Mouse (Mus musculus): ENCODE measurements around the gene Nab2. TPM values are rescaled to one million over a fixed set of nuclear protein-coding genes. Genes with fewer than 3 reads are reported as not detected.

Nab2 gene
- polyA plus RNA-seq, 1 experiment from 2014 or later, result 0.79 TPM

DNA sequence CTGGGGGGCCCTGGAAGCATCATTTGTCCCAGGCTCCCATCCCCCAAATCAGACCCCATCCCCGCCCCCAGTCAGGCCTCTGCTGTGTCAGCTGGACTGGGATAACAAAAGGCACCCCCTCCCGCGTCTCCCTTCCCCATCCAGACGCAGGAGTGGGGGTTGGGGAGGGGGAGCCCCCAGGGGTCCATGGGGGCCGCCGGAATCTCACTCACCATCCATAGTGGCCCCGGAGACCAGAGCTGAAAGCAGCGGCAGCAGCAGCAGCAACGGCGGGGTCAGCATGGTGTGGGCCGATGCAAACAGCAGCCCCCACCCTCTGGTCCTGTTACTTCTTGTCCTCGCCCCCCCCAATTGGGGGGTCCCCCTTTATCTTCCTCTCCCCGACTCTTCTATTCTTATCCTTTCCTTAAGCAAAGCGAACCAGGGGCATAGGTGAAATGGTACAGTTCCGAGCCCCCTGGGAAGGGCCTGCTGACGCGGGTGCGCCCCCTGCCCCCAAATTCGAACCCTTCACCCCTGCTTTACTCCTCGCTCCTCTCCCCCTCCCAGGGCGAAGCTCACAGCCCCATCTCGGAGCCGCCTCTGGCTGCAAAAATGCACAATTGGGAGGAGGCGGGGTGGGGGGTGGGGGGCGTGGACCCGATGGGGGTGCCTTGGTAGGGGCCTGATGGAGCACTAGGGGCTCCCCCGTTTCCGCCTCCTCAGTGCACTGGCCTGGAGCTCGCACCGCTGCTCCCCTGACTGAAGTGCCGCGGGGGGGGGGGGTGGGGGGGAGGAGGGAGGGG, 47.8 kb downstream of the Nab2 start, which contains the start of gene Lrp1:
Gene Lrp1 (minus strand): TSS at position 743 of the 785 bp plus-strand sequence.
- peak within 1 kb of the TSS; percentile 97 for H3K9ac ChIP-seq (replicated peaks; ENCODE audit: low read depth, low read length)
- H3K36me3 ChIP-seq (ENCODE audit: control insufficient read depth, insufficient read depth, low read length), result no peaks in the 10 kb centered on the region
- H3K9me3 ChIP-seq (ENCODE audit: control insufficient read depth, low read length), result no peaks in the 10 kb centered on the region
- WGBS, result under 1% methylated on average over 26 of the region's 32 CpGs
- peak within 1 kb of the TSS; percentile 91 for H3K4me2 ChIP-seq (ENCODE audit: low read depth, low read length)
- peak; percentile 82 for ATAC-seq (ENCODE audit: low read depth)
- peak within 1 kb of the TSS; percentile 88 for H3K4me3 ChIP-seq (ENCODE audit: low read depth, low read length)
- peaks cover 38% of the 10 kb centered on the region for H3K4me1 ChIP-seq (ENCODE audit: control insufficient read depth, insufficient read depth, low read length)
- H3K27ac ChIP-seq (ENCODE audit: low read depth, low read length), result peak within 1 kb of the TSS; percentile 91
- H3K27me3 ChIP-seq (ENCODE audit: control insufficient read depth, insufficient read depth, low read length), result no peaks in the 10 kb centered on the region

DNA sequence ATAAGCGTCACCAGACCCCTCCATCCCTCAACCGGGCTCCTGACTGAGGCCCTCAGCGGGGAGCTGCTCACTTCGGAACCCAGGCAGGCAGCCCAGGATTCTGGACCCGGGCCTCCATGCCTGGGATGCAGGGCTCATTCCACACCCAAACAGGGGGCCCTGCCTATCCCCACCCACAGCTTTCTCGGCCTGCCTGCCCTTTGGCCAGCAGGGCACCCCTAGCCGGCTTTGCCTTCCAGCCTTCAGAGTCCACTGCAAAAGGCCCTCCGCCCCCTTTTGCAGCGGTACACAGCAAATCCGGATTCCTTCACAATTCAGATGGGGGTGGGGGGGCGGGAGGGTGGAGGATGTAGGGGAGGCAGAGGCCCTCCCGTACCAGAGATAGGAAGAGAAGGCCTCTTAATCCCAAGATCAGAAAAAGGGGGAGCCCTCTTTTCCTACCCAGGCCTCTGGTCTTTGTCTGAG, 48.4 kb downstream of the Nab2 start:
- Histone ChIP-seq H3K27ac (ENCODE audit: low read depth, low read length) (peak overlapping the region; percentile 91), H3K4me2 (ENCODE audit: low read depth, low read length) (peak overlapping the region; percentile 91), H3K36me3 (ENCODE audit: control insufficient read depth, insufficient read depth, low read length) (no peaks in the 10 kb centered on the region), H3K9ac (replicated peaks; ENCODE audit: low read depth, low read length) (peak overlapping the region; percentile 97), H3K4me3 (ENCODE audit: low read depth, low read length) (peak overlapping the region; percentile 88), H3K4me1 (ENCODE audit: control insufficient read depth, insufficient read depth, low read length) (peaks cover 44% of the 10 kb centered on the region), H3K9me3 (ENCODE audit: control insufficient read depth, low read length) (no peaks in the 10 kb centered on the region), H3K27me3 (ENCODE audit: control insufficient read depth, insufficient read depth, low read length) (no peaks in the 10 kb centered on the region)
- 0 out of 2 replicates have a peak, but pooled peaks have one; percentile 1 for ATAC-seq (ENCODE audit: low read depth)
- WGBS, result 1% methylated on average over 12 of the region's 12 CpGs

DNA sequence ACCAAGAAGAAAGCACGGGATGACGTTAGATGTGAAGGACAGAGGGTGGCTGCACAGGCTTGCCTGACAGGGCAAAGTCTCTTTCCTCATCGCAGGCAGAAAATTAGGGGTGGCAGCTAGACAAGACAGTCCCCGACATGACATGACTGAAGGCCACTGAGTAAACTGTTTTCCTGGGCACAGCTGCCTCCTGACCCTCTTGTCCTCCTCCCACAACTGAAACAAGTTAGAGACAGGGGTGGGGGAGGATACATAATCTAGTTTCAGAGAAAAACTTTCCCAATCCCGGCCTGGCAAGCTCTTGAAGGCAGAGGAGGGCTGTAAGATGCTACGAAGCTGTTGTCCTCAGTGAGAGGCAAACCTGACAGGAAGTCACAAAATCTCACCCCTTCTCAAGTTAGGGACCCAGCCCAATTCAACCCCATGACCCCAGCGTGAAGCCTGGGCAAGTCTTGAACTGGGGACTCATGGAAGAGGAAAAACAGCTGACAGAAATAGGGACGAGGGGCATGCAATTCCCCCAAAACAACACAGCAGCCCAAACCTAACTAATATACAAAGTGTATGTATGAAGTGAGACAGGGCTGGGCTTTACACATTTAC, 49.1 kb downstream of the Nab2 start:
- no peaks in the 10 kb centered on the region for H3K36me3 ChIP-seq (ENCODE audit: control insufficient read depth, insufficient read depth, low read length)
- H3K9ac ChIP-seq (replicated peaks; ENCODE audit: low read depth, low read length), result peak overlapping the region; percentile 97
- peak overlapping the region; percentile 91 for H3K27ac ChIP-seq (ENCODE audit: low read depth, low read length)
- H3K9me3 ChIP-seq (ENCODE audit: control insufficient read depth, low read length), result no peaks in the 10 kb centered on the region
- no peak for ATAC-seq (ENCODE audit: low read depth)
- H3K4me3 ChIP-seq (ENCODE audit: low read depth, low read length), result peak overlapping the region; percentile 88
- 34% methylated on average over 8 of the region's 8 CpGs for WGBS
- H3K4me1 ChIP-seq (ENCODE audit: control insufficient read depth, insufficient read depth, low read length), result peaks cover 51% of the 10 kb centered on the region
- H3K4me2 ChIP-seq (ENCODE audit: low read depth, low read length), result peak overlapping the region; percentile 91
- H3K27me3 ChIP-seq (ENCODE audit: control insufficient read depth, insufficient read depth, low read length), result no peaks in the 10 kb centered on the region

DNA sequence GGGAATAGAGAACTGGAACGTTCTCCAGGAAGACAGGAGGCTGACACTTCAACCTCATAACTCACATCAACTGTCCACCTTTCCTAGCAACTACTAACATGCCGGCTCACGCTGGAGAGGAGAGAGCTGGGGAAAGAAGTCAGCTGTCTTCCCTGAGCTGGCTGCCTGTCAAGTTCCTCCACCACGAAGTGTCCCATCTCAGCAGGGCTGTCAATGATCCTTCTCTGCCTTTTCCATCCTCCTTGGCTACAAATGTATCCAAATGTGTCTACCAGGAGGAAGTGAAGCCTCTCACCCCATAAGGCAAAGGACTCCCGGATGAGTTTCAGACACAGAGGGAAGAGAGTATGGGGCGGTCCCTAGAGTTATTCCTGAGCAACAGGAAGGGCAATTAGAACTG, 50.2 kb downstream of the Nab2 start:
- Histone ChIP-seq H3K4me2 (ENCODE audit: low read depth, low read length) (peak overlapping the region; percentile 91), H3K4me3 (ENCODE audit: low read depth, low read length) (0 out of 2 replicates have a peak overlapping the region, but pooled peaks have one; percentile 88), H3K4me1 (ENCODE audit: control insufficient read depth, insufficient read depth, low read length) (peaks cover 56% of the 10 kb centered on the region), H3K36me3 (ENCODE audit: control insufficient read depth, insufficient read depth, low read length) (no peaks in the 10 kb centered on the region), H3K27ac (ENCODE audit: low read depth, low read length) (no peak overlapping the region), H3K27me3 (ENCODE audit: control insufficient read depth, insufficient read depth, low read length) (no peaks in the 10 kb centered on the region), H3K9me3 (ENCODE audit: control insufficient read depth, low read length) (no peaks in the 10 kb centered on the region), H3K9ac (replicated peaks; ENCODE audit: low read depth, low read length) (no peak overlapping the region)
- WGBS, result 46% methylated on average over 6 of the region's 6 CpGs
- ATAC-seq (ENCODE audit: low read depth), result no peak

DNA sequence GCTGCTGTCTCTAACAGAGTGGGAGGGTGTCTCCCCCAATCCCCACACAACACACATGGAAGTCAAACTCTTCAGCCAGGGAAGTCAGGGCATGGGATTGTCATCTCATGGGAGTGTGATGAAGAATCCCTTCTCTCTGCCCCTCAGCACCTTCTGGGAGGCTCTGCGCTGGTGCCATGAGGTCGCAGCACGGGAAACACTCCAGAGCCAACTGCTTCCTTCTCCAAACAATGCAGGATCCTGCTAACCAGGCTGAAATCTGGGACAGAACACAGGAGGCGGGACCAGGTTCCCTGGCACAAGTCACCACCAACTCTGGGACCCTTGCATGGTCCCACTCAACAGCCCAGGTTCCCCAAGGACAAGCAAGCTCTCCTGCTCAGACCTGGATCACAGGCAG, 51.1 kb downstream of the Nab2 start:
- no peaks in the 10 kb centered on the region for H3K27me3 ChIP-seq (ENCODE audit: control insufficient read depth, insufficient read depth, low read length)
- H3K27ac ChIP-seq (ENCODE audit: low read depth, low read length), result no peak overlapping the region
- WGBS, result 64% methylated on average over 4 of the region's 4 CpGs
- H3K4me3 ChIP-seq (ENCODE audit: low read depth, low read length), result no peak overlapping the region
- peaks cover 4% of the 10 kb centered on the region for H3K36me3 ChIP-seq (ENCODE audit: control insufficient read depth, insufficient read depth, low read length)
- H3K4me2 ChIP-seq (ENCODE audit: low read depth, low read length), result peak overlapping the region; percentile 91; the same call in 1 of the 2 replicates
- H3K9me3 ChIP-seq (ENCODE audit: control insufficient read depth, low read length), result no peaks in the 10 kb centered on the region
- H3K4me1 ChIP-seq (ENCODE audit: control insufficient read depth, insufficient read depth, low read length), result peaks cover 56% of the 10 kb centered on the region
- ATAC-seq (ENCODE audit: low read depth), result no peak
- no peak overlapping the region for H3K9ac ChIP-seq (replicated peaks; ENCODE audit: low read depth, low read length)

DNA sequence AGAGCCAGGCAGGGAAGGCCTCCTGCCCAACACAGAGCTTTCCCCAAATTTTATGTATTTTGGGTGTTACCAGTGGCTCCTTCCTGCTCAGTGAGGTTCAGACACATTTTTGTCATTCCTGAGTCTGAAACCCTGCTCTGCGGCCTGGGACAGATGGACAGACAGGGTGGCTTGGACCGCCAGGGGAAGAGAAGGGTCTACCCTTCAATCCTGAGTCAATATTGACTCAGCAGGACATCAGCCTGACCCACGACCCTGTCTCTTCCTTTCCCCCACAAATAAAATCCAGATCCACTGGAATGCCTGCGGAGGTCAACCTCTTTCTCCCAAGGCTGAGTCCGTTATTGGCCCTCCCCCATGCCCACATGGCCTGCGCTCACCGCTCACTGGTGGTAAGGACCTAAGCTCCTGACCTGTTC, 52.1 kb downstream of the Nab2 start:
- Histone ChIP-seq H3K9ac (replicated peaks; ENCODE audit: low read depth, low read length) (no peak overlapping the region), H3K9me3 (ENCODE audit: control insufficient read depth, low read length) (no peaks in the 10 kb centered on the region), H3K27ac (ENCODE audit: low read depth, low read length) (no peak overlapping the region), H3K36me3 (ENCODE audit: control insufficient read depth, insufficient read depth, low read length) (peaks cover 12% of the 10 kb centered on the region), H3K4me3 (ENCODE audit: low read depth, low read length) (no peak overlapping the region), H3K4me1 (ENCODE audit: control insufficient read depth, insufficient read depth, low read length) (peaks cover 56% of the 10 kb centered on the region), H3K27me3 (ENCODE audit: control insufficient read depth, insufficient read depth, low read length) (no peaks in the 10 kb centered on the region), H3K4me2 (ENCODE audit: low read depth, low read length) (no peak overlapping the region)
- no peak for ATAC-seq (ENCODE audit: low read depth)
- WGBS, result 51% methylated on average over 7 of the region's 7 CpGs

DNA sequence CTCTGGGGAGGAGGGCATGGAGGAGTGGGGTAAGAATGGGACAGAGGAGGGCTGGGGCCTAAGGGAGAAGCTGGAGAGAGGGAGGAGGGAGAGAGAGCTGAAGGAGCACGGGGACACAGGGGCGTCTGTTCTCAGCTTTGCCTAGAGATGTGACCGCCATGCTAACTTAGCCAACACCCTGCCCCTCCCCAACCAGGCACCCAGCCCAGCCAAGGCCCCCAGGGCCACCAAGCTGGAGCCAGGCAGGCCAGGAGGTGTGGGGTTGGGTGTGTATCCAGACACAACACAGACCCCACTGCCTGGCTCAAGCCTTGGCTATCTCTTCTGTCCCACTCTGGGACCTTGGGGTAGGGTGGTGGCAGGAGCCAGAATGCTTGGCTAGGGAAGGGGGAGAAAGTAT, 52.8 kb downstream of the Nab2 start:
- Histone ChIP-seq H3K27me3 (ENCODE audit: control insufficient read depth, insufficient read depth, low read length) (no peaks in the 10 kb centered on the region), H3K9me3 (ENCODE audit: control insufficient read depth, low read length) (no peaks in the 10 kb centered on the region), H3K9ac (replicated peaks; ENCODE audit: low read depth, low read length) (no peak overlapping the region), H3K4me1 (ENCODE audit: control insufficient read depth, insufficient read depth, low read length) (peaks cover 56% of the 10 kb centered on the region), H3K27ac (ENCODE audit: low read depth, low read length) (peak overlapping the region; percentile 62), H3K36me3 (ENCODE audit: control insufficient read depth, insufficient read depth, low read length) (peaks cover 13% of the 10 kb centered on the region), H3K4me2 (ENCODE audit: low read depth, low read length) (0 out of 2 replicates have a peak overlapping the region, but pooled peaks have one; percentile 2), H3K4me3 (ENCODE audit: low read depth, low read length) (no peak overlapping the region)
- no peak for ATAC-seq (ENCODE audit: low read depth)
- WGBS, result 60% methylated on average over 3 of the region's 3 CpGs

DNA sequence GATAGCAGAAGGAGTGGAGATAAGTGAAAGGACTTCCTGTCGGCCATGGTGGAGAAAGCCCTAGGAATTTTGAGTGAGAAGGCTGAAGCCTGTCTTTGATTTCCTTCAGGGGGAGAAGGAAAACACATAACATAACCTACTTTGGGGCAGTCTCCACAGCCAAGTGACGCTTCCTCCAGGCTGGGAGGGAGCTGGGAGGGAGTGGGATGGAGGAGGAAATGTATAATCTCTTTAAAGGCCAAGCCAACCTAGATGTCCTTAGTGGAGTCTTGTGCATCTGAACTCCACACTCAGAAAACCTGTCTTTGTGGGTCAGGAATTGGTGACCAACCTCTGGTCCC, 53.4 kb downstream of the Nab2 start:
- no peak overlapping the region for H3K4me3 ChIP-seq (ENCODE audit: low read depth, low read length)
- peak overlapping the region; percentile 62 for H3K27ac ChIP-seq (ENCODE audit: low read depth, low read length)
- no peak overlapping the region; the same call in 1 of the 2 replicates for H3K4me2 ChIP-seq (ENCODE audit: low read depth, low read length)
- no peak overlapping the region for H3K9ac ChIP-seq (replicated peaks; ENCODE audit: low read depth, low read length)
- peaks cover 56% of the 10 kb centered on the region for H3K4me1 ChIP-seq (ENCODE audit: control insufficient read depth, insufficient read depth, low read length)
- H3K9me3 ChIP-seq (ENCODE audit: control insufficient read depth, low read length), result no peaks in the 10 kb centered on the region
- peaks cover 18% of the 10 kb centered on the region for H3K36me3 ChIP-seq (ENCODE audit: control insufficient read depth, insufficient read depth, low read length)
- whole genome bisulfite sequencing, result 46% methylated on average over 2 of the region's 2 CpGs
- H3K27me3 ChIP-seq (ENCODE audit: control insufficient read depth, insufficient read depth, low read length), result no peaks in the 10 kb centered on the region
- no peak for ATAC-seq (ENCODE audit: low read depth)
